Mouse (Mus musculus): Measurements from ENCODE around the gene Hira. TPM values are rescaled to one million over a fixed set of nuclear protein-coding genes. Genes with fewer than 3 reads are reported as not detected.

Hira gene
- 18.1 TPM for polyA plus RNA-seq (2017; shearing (Covaris generic))

GRCm38 (mm10) chr16:18876442-18877308 lies at the start of gene Hira, which contains the start of gene Mrpl40:
TSS of gene Hira (plus strand) at chr16:18877037.
TSS of gene Mrpl40 (minus strand) at chr16:18876862.

DNA sequence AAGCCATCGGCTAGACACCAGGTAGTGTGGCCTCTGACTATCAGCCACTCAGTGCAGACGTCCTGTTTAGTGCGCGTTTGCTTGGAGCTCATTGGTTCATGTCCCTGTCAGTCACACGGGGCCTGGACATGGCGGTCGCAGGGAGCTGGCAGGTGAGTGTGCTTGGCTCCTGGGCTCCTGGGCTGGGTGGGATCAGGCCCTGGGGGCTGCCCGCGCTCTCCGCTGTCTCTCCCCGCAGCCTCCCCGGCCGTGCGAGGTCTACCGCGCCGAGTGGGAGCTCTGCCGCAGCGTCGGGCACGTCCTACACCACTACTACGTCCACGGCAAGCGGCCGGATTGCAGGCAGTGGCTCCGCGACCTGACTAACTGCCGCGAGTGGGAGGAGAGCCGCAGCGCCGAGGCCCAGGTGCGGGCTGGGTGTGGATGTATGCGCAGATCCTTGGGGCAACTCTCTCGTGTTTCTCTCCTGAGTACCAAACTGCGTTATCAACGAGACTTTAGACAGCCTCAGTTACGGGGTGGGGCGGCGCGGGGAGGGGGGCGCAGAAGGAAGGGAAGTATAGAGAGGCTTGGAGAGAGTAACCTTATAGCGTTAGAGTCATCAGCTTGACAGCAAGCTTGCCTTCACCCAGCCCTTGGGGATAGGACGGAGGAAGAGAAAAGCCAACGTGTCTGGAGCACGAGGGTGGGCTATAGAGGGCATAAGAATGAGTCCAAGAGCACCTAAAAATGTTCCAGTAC lies 40.2 kb upstream of the Hira start, which contains the start of the genes 2510002D24Rik and Gm28539:
Gene 2510002D24Rik (plus strand): TSS at position 111 of the 741 bp plus-strand sequence.
Gene Gm28539 (plus strand): TSS at position 117 of the 741 bp plus-strand sequence.

Other genes starting within 250 kb of the Hira start
- 0.45 TPM for gene Sept5, start 247.1 kb upstream of the Hira start, polyA plus RNA-seq (2017; shearing (Covaris generic))
- gene Cldn5, start 100.2 kb upstream of the Hira start, polyA plus RNA-seq (2017; shearing (Covaris generic)), result not detected
- gene Ufd1, start 65.3 kb upstream of the Hira start, polyA plus RNA-seq (2017; shearing (Covaris generic)), result 113 TPM
- gene Cdc45, start 65.0 kb upstream of the Hira start, polyA plus RNA-seq (2017; shearing (Covaris generic)), result 4.5 TPM
- gene 2510002D24Rik, start 40.5 kb upstream of the Hira start, polyA plus RNA-seq (2017; shearing (Covaris generic)), result 67.3 TPM
- gene Gm28539, start 40.5 kb upstream of the Hira start, polyA plus RNA-seq (2017; shearing (Covaris generic)), result not detected
- 44.6 TPM for gene Mrpl40, start 175 bp upstream of the Hira start, polyA plus RNA-seq (2017; shearing (Covaris generic))